Mouse (Mus musculus) lung, adult 2 months (tissue): Measurements from ENCODE around the gene Etfrf1.

Experiments used
- CTCF ChIP-seq: fragments of 200-500 bp; IDR thresholded peaks from 2 replicates; pipeline ENCODE4 v1.5.1; 2011; ENCODE audit warnings: mild to moderate bottlenecking, low read length, control low read depth; ENCODE audit not compliant: insufficient read depth
- POLR2A ChIP-seq: fragments of 200-500 bp; IDR thresholded peaks from 2 replicates; pipeline ENCODE4 v1.6.1; 2011; ENCODE audit warnings: low read depth, mild to moderate bottlenecking, control low read depth, low read length, borderline replicate concordance; ENCODE audit errors: extremely low read depth

GRCm38 (mm10) chr6:145226296-145226695 is 15.4 kb downstream of the Etfrf1 start:
- TF ChIP-seq POLR2A (no peak), CTCF (no peak)
